Mouse (Mus musculus) left cerebral cortex, postnatal 10 days (tissue): Measurements from ENCODE around the gene Cacna1e. TPM values are rescaled to one million over a fixed set of nuclear protein-coding genes. Genes with fewer than 3 reads are reported as not detected.

Experiments used
- DNase-seq, 2 experiments: peaks; one replicate each; pipeline ENCODE4 v3.0.0; 2021 to 2022; ENCODE audit warnings: low spot score in 2 of 2, mixed read lengths in 1 of 2; ENCODE audit errors: extremely low spot score in 1 of 2
- intact Hi-C: fragments of 180-260 bp; cut with DNase I; formaldehyde crosslinking; loops from one replicate; pipeline ENCODE4 v1.15.1; 2025
- total RNA-seq, 2 experiments: library from RNA; stranded (reverse); gene quantifications; 2 replicates each; pipeline ENCODE4 v1.2.3; 2021

Cacna1e gene
- total RNA-seq, 2 experiments from 2014 or later, result 141 TPM

DNA sequence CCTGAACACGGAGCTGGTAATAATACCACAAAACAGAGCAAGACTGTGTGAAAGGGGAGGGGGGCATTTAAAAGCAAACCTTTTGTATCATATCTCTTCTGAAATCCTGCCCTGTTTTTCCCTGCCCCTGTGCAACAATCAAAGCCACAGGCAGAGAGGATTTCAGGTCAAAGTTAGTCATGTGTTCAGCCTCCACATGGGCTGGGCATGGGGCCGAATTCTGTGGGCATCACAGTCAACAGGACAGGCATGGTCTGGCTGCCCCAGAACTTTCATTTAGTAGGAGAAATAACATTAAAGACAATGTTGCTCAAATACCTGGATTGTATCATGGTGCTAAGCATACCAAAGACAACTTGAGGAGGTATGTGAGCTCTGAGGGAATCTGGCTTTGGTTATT lies 278.7 kb downstream of the Cacna1e start:
- no peak for DNase-seq
- intact Hi-C loops, result no loop called here

DNA sequence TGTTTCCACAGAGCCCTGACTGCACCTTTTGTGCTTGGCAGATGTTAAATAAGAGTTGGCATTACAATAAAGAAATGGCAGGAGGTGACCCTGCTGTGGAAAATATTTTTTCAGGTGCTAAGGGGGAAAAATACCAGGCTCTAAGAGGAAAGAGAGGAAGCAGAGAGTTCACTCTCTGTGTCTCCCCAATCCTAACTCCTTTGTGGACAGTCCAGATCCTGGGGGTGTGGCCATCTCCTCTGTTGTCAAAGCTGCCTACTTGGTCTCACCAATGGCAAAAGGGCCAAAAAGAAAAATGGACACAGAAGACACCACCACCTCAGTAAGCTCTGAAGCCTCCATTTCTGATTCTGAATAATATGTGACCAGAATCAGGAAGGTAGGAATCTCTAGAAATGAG lies 280.5 kb downstream of the Cacna1e start:
- intact Hi-C loops, result no loop called here
- peak in 1 of 2 experiments; percentile 81 for DNase-seq

DNA sequence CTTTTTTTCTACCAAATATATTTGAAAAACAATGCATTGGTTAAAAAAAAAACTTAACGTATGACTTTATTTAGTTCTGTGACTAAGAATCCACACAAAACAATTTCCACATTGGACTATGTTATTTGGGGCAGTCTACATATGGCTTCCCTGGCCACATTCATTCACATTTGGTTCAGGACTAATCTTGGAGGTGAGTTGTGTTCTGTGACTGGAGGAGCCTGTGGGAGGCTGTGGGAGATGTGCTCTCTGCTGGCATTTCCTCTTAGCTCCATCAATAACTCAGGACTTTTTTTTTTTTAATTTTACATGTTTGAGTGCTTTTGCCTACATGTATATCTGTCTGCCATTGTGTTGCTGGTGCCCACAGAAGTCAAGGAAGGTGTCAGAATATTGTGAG lies 281.8 kb downstream of the Cacna1e start:
- no peak for DNase-seq

DNA sequence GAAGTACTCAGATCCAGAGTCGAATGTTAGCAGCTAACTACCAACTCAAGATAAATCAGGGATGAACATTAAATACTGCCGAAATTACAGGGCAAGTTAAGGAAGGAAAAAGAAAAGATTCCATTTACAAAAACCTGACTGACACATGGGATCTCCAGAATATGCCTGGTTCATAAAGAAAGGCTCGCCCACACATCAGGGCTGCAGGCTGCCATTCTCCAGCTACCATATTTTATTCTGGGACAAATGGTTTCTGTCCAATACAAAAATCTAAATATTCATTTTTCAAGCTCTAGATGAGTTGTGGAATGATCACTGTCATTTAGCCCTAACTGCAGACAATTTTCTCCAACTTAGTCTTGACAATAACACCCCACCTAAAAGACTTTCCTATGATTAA lies 301.8 kb downstream of the Cacna1e start:
- no peak for DNase-seq
- intact Hi-C loops, result no loop called here

More for the DNA sequence above, 281.8 kb downstream of the Cacna1e start:
- intact Hi-C loops, result no loop called here

DNA sequence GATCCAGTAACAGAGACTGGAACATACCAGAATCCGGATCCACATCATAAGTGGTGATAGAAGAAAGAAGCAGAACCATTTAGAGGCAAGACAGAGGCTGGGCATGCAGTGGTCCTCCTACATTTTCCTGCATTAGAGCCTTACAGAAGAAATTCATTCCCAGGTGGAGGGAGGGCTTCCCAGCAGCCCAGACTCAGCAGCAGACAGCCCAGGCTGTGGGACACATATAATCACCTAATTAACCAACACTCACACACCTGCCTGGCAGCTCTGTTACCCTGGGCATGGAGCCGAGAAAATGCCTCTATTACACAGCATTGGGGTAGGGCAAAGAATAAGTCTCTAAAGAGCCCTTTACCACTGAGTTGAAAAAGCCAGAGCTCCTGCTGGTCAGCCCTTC lies 304.4 kb downstream of the Cacna1e start:
- no peak for DNase-seq
- intact Hi-C loops, result no loop called here

DNA sequence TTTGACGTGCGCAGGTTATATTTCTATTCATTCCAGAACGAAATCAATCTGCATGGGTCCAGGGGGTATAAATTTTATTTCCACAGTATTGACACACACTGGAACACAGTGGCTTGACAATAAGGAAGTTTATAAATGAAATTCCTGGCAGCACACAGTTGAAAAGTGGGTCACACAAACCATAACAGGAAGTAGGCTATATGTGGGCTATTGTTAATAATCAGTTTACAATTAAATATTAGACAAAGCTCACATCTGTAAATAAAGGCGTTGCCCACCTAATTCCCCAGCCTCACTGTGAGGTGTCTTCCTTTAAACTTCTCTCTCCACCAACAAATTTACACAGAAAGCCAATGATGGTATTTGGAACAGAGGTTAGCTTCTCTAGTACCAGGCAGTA lies 305.6 kb downstream of the Cacna1e start:
- intact Hi-C loops, result no loop called here
- DNase-seq, result no peak

DNA sequence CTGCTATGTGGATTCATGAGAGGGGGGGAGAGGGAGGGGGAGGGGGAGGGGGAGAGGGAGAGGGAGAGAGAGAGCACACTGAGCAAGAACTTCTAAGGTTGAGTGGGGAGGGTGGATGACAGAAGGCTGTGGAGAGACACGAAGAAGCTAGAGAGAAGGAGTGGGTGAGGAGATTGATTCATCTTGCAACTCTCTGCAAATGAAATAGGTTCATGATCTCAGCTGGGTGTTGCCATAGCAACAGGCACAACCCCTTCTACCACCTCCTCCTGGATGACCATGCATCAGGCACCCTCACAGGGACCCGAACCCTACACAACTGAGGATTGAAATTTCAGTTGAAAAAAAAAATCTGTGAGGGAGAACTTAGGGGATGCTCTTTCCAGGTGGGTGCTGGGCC lies 307.9 kb downstream of the Cacna1e start:
- intact Hi-C loops, result no loop called here
- DNase-seq, result no peak

DNA sequence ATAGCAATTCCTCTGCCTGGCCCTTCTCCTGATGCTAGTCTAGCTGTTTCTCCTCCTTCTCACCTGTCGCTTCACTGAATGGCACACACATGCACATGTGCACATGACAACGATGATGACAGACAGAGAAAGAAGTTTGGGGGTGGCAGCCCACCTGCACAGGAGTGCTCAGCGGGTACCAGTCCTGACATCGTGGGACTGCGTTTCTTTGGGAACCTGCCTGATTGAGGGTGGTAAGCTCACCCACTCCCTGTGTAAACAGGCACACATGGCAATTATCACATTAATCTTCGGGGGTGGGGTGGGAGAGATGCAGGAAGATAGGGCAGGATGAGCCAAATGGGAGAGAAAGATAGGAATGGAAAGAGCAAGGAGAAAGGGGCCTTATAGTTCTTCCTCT lies 318.3 kb downstream of the Cacna1e start:
- DNase-seq, result no peak
- intact Hi-C loops, result no loop called here

DNA sequence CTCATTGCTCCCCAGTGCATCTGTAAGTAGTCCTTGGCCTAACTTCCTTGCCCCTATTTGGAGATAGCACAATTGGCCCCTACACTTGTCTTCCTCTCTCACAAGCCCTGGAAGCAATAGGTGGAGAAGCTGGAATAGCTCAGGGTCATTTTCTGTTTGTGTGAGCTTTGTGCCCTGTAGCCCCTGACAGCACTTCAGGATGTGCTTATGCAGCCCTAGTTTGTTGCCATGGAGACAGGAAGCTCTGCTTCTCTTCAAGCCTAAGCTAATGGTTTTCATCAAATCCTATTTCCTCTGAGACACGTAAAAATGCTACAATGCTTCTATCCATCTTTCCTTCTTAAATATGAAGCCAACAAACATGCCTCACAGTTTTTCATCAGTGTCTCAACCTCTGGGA lies 328.5 kb downstream of the Cacna1e start:
- intact Hi-C loops, result no loop called here

DNA sequence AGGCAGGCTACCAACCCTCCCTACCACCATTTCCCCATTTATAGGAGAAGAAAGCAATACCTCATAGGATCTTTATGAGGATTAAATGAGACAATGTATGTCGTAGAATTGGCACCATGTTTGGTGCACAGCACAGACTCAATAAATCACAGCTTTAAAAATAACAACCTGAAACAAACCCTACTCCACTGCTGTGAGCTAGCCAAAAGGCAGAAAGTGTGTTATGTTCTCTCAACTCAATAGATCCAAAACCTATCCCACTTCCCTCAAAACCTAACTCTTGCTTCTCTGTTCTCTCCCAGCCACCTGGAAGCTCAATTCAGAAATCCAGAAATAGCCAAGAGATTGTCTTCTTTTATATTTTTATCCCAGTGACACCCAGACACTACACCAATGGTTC lies 331.2 kb downstream of the Cacna1e start:
- intact Hi-C loops, result no loop called here

More for the DNA sequence above, 328.5 kb downstream of the Cacna1e start:
- no peak for DNase-seq

DNA sequence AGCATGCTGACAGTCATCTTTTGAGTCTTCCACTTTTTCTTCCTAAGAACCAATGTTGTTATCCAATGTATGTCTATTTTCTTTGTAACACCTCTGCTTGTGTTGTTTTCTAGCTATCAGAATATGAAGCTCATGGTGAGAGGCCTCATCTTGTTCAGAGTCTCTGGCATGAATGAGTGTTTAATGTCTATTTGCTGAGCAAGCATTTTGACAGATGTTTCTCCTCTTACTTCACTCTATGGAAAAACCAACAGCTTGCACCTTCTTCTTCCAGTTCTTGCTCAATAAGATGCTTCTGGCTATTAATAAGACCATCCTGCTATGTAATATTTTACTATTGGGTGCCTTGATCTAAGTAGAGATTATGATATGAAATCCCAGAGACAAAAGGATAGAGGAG lies 346.9 kb downstream of the Cacna1e start:
- intact Hi-C loops, result no loop called here
- no peak for DNase-seq

More for the DNA sequence above, 331.2 kb downstream of the Cacna1e start:
- no peak for DNase-seq

DNA sequence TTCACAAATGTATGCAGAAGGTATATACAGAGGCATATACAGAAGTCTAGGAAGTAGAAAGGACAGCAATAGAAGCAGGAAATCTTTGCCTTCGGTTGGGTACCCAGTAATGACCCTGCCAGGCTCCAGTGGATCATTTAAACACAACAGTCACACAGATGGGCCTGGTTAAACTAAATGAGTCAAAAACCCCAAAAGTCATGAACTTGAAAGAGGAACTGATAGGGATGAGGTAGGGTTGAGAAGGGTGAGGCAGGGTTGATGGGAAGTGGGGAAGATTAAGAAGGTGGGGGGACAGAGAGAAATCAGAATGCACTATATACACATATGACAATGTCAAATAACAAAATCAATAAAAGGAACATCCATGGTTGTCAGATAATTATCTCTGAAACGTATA lies 347.5 kb downstream of the Cacna1e start:
- intact Hi-C loops, result no loop called here
- DNase-seq, result no peak

DNA sequence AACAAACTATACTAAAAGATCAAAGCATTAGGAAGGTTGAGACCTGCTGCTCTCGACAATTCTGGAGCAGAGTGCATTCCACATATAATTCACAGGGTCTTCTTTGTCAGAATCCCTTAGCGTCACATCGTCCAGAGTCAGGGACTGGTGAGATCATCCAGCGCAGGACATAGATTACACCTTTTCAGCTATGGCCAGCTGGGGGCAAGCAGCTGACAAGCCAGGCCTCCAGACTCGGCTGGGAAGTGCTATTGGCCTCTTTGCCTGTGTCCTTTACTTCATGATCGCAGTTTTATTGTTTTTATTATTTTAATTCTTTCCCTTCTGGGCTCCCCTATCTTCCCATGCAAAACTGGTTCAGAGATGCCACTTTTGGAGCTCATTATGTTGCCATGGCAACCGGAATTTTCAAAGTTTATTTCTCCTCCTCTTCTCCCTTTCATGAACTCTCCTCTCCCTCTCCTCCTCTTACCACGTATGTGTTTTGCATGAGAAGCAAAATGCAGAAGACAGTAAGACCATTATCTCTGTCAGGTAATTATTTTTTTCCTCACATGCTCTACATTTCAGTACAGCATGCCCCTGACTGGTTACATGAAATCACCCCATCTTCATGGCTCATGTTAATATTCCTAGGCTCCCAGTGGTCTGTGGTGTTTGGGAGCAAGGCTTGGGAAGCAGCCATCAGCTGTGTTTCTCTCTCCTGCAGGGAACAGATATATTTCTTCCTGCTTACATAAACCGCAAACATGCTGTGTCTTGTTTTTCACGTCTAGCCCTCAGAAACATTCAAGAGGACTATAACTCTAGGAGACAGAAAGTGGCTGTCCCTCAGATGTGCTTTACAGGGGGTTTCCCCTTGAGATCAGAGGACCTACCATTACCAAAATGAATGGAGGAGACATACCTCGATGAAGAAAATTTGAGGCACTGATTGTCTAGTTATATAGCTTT lies 351.0 kb downstream of the Cacna1e start:
- DNase-seq, result peak in 1 of 2 experiments; percentile 79
- intact Hi-C loops, result loop anchor here (5.0 kb wide), 1 partner anchor 194 kb away; no protein-coding TSS in a partner anchor

DNA sequence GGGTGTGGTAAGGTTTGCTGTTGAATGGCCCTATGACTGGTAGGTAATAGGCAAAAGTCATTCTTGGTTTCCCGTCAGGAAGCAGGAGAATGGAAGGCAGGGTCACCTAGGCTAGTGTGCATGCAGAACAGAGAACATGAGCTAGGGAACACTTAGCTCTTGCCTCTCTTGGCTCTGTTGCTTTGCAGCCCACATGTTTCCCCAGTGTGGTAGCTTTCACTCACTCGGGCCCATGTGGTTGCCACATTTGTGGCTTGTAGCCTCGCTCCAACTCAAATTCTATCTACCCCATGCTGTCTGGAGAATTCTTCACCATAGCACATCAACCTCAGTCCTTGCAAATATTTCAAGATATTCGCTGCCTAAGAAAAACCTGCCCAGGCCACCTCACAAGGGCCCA lies 354.6 kb downstream of the Cacna1e start:
- no peak for DNase-seq
- intact Hi-C loops, result loop anchor here (5.0 kb wide), 1 partner anchor 198 kb away; no protein-coding TSS in a partner anchor

DNA sequence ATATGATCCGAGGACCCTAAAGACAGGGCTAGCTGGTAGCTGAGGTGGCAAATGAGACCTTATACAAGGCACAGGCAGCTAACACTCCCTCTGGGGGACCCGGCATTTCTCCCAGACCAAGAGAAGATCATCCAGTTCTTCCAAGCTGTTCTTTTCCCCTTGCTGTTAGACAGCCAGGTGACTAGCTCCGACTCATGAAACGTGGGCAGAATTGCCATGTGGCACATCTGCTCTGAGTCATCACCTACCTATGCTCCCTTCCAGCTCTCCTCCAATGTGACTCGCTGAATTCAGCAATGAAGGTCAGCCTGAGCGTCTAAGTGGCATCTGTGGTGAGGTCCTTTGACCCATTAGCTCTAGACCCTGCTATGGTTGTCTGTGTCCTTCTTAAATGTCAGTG lies 355.5 kb downstream of the Cacna1e start:
- no peak for DNase-seq
- intact Hi-C loops, result no loop called here

DNA sequence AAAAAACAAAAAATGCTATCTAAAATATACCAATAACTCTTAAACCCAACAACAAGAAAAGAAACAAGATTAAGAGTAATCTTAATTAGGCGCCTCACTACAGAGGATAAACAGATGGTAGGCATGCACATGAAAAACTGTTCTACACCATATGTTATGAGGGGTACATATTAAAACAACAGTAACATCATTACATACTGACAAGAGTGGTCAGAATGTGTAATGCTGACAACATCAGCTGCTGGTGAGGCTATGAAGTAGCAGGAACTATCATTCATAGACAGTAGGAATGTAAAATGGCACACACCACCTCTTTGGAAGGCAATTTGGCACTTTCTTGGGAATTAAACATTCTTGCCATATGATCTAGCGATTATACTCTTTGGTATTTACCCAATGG lies 363.6 kb downstream of the Cacna1e start:
- DNase-seq, result no peak
- intact Hi-C loops, result no loop called here

DNA sequence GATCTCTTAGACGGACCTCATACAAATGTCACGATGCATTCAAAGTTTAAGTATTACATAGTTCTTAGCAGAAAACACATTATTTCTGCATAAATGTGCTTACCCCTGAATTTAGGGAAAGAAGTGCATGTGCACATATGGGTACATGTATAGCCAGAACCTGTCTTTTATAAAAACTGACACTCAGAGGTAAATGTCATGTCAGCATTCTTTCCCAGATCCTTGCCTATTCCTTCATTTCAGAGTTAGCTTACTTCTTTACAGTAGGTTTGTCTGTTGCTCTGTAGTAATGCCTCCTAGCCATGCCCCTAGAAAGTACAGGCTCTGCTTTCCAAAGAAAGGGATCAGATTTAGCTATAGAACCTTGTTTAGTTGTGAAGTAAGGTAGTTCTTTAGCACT lies 369.0 kb downstream of the Cacna1e start:
- intact Hi-C loops, result no loop called here

DNA sequence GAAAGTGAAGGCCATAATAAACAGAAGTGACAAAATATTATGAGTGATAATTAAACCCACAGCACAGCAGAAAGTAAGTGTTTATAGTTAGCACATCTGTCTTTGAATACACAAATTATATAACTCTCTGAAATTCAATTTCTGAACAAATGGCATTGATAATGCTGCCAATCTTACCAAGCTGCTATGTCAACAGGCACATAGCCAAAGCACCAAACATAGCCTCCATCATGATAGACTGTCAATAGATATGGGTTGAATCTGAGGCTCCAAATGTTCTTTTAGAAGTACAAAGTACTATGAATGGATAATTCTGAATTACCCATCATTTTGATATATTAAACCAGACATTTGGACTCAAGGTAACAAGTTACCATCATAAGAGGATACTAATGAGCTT lies 372.6 kb downstream of the Cacna1e start:
- DNase-seq, result no peak

More for the DNA sequence above, 369.0 kb downstream of the Cacna1e start:
- no peak for DNase-seq

DNA sequence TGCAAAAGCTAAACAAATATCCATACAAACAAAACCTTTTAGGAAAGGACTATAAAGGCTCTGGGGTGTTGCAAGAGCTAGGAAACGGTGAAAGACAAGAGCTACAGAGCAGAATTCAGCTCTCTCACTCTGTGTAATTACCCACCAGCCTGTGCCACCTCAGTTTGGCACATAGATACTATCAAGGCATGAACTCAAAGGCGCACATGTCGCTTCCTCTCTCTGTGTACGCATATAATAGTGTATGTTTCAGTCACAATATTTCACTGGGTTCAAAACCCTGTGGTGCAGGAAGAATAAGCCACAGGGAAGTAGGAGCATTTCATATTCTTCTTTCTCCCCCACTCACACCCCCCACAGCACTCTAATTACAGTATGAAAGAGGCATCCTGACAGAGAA lies 380.3 kb downstream of the Cacna1e start:
- no peak for DNase-seq
- intact Hi-C loops, result no loop called here

More for the DNA sequence above, 372.6 kb downstream of the Cacna1e start:
- intact Hi-C loops, result no loop called here

DNA sequence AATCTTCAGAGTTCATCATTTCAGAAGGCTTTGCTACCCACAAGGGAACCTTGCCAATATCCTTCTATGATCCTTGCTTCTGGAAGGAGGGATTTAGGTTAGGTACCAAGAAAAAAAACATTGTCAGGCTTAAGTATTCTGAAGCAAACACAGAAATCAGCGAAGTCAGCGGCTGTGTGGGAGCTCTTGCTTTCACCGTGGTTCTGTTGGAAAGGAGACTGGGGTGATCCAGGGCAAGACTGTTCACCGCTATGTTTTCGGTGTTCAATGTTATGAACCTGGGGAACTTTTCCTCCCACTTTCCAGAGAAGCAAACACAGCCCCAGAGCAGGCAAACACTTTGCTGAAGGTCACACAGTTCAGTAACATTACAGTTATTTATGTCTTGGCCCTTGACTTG lies 383.4 kb downstream of the Cacna1e start:
- no peak for DNase-seq

More for the DNA sequence above, 383.4 kb downstream of the Cacna1e start:
- intact Hi-C loops, result no loop called here
